Mouse (Mus musculus): ENCODE results near the gene Slpi. TPM values are rescaled to one million over a fixed set of nuclear protein-coding genes. Genes with fewer than 3 reads are reported as not detected.

Gene Slpi
- polyA plus RNA-seq, 1 experiment: 2.8 TPM

DNA sequence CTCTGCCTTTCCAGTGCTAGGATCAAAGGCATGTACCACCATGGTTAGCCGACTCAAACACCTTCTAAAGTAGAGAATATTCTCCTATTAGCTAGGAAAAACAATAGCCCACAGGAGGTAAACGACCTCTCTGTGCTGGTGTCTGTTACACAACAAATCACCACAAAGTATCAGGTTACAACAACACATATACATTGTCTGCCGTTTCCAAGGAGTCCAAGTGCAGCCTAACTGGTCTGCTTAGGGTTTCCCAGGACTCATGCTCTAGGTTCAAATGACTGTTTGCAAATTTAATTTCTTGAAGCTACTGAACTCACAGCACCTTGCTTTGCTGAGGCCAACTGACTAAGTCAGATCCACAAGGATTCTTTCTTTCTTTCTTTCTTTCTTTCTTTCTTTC is 30.6 kb upstream of the Slpi start:
- no peak for TF ChIP-seq CTCF (IDR thresholded peaks at IDR 0.05; ENCODE audit: control insufficient read depth, insufficient read depth, insufficient replicate concordance, low read depth, low read length)
- no peak for TF ChIP-seq POLR2A (IDR thresholded peaks at IDR 0.05; ENCODE audit: control insufficient read depth, low read depth, low read length)
- Histone ChIP-seq H3K4me1 (ENCODE audit: control insufficient read depth, insufficient read depth, low read length) (no peaks in the 10 kb centered on the region), H3K4me3 (ENCODE audit: control insufficient read depth, low read depth, low read length) (no peak overlapping the region), H3K27ac (ENCODE audit: control insufficient read depth, insufficient read depth, low read depth, low read length) (no peak overlapping the region), H3K36me3 (ENCODE audit: control insufficient read depth, insufficient read depth, low read length) (no peaks in the 10 kb centered on the region), H3K27me3 (ENCODE audit: control insufficient read depth, insufficient read depth, low read length) (no peaks in the 10 kb centered on the region)

DNA sequence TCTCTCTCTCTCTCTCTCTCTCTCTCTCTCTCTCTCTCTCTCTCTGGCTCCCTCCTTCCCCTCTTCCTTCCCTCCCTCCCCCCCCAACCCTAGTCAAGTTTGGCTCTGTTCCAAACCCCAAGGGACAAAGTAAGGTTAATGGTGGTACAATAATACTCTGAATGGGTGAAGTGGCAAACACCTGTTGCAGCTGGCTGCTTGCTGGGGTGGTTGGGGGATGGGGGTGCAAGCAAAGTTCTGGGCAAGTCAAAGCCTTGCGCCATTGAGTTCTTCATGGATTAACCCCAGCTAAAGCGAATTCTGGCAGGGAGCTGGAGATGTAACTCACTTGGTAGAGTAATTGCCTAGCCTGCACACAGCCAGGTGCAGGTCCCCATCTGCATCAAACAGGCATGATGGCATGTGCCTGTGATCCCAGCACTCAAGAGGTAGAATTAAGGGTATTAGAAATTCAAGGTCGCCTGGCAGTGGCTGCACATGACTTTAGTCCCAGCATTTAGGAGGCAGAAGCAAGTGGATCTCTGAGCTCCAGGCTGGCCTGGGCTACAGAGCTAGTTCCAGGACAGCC is 29.5 kb upstream of the Slpi start:
- TF ChIP-seq CTCF (IDR thresholded peaks at IDR 0.05; ENCODE audit: control insufficient read depth, insufficient read depth, insufficient replicate concordance, low read depth, low read length) (no peak), POLR2A (IDR thresholded peaks at IDR 0.05; ENCODE audit: control insufficient read depth, low read depth, low read length) (no peak)
- Histone ChIP-seq H3K36me3 (ENCODE audit: control insufficient read depth, insufficient read depth, low read length) (no peaks in the 10 kb centered on the region), H3K27me3 (ENCODE audit: control insufficient read depth, insufficient read depth, low read length) (no peaks in the 10 kb centered on the region), H3K4me3 (ENCODE audit: control insufficient read depth, low read depth, low read length) (no peak overlapping the region), H3K27ac (ENCODE audit: control insufficient read depth, insufficient read depth, low read depth, low read length) (no peak overlapping the region), H3K4me1 (ENCODE audit: control insufficient read depth, insufficient read depth, low read length) (peaks cover 6% of the 10 kb centered on the region)

- no peaks in the 10 kb centered on the region for H3K36me3 ChIP-seq (ENCODE audit: control insufficient read depth, insufficient read depth, low read length)
- no peak overlapping the region for H3K27ac ChIP-seq (ENCODE audit: control insufficient read depth, insufficient read depth, low read depth, low read length)
- no peak overlapping the region for H3K4me3 ChIP-seq (ENCODE audit: control insufficient read depth, low read depth, low read length)
- no peaks in the 10 kb centered on the region for H3K27me3 ChIP-seq (ENCODE audit: control insufficient read depth, insufficient read depth, low read length)
- no peak for TF ChIP-seq POLR2A (IDR thresholded peaks at IDR 0.05; ENCODE audit: control insufficient read depth, low read depth, low read length)
- TF ChIP-seq CTCF (IDR thresholded peaks at IDR 0.05; ENCODE audit: control insufficient read depth, insufficient read depth, insufficient replicate concordance, low read depth, low read length): peak; percentile 12; the same call in 1 of the 2 replicates
- peaks cover 6% of the 10 kb centered on the region for H3K4me1 ChIP-seq (ENCODE audit: control insufficient read depth, insufficient read depth, low read length)
Observed at GRCm38 (mm10) chr2:164417198-164417597, 28.3 kb upstream of the Slpi start.

- Histone ChIP-seq H3K27me3 (ENCODE audit: control insufficient read depth, insufficient read depth, low read length) (no peaks in the 10 kb centered on the region), H3K4me3 (ENCODE audit: control insufficient read depth, low read depth, low read length) (no peak overlapping the region), H3K27ac (ENCODE audit: control insufficient read depth, insufficient read depth, low read depth, low read length) (no peak overlapping the region), H3K36me3 (ENCODE audit: control insufficient read depth, insufficient read depth, low read length) (no peaks in the 10 kb centered on the region), H3K4me1 (ENCODE audit: control insufficient read depth, insufficient read depth, low read length) (peaks cover 6% of the 10 kb centered on the region)
- TF ChIP-seq CTCF (IDR thresholded peaks at IDR 0.05; ENCODE audit: control insufficient read depth, insufficient read depth, insufficient replicate concordance, low read depth, low read length) (no peak), POLR2A (IDR thresholded peaks at IDR 0.05; ENCODE audit: control insufficient read depth, low read depth, low read length) (no peak)
Observed at GRCm38 (mm10) chr2:164414581-164414980, 25.7 kb upstream of the Slpi start.

- TF ChIP-seq POLR2A (IDR thresholded peaks at IDR 0.05; ENCODE audit: control insufficient read depth, low read depth, low read length) (no peak), CTCF (IDR thresholded peaks at IDR 0.05; ENCODE audit: control insufficient read depth, insufficient read depth, insufficient replicate concordance, low read depth, low read length) (no peak)
- no peak overlapping the region for H3K27ac ChIP-seq (ENCODE audit: control insufficient read depth, insufficient read depth, low read depth, low read length)
- no peaks in the 10 kb centered on the region for H3K27me3 ChIP-seq (ENCODE audit: control insufficient read depth, insufficient read depth, low read length)
- no peaks in the 10 kb centered on the region for H3K36me3 ChIP-seq (ENCODE audit: control insufficient read depth, insufficient read depth, low read length)
- peaks cover 6% of the 10 kb centered on the region for H3K4me1 ChIP-seq (ENCODE audit: control insufficient read depth, insufficient read depth, low read length)
- no peak overlapping the region for H3K4me3 ChIP-seq (ENCODE audit: control insufficient read depth, low read depth, low read length)
Observed at GRCm38 (mm10) chr2:164414167-164414566, 25.3 kb upstream of the Slpi start.

DNA sequence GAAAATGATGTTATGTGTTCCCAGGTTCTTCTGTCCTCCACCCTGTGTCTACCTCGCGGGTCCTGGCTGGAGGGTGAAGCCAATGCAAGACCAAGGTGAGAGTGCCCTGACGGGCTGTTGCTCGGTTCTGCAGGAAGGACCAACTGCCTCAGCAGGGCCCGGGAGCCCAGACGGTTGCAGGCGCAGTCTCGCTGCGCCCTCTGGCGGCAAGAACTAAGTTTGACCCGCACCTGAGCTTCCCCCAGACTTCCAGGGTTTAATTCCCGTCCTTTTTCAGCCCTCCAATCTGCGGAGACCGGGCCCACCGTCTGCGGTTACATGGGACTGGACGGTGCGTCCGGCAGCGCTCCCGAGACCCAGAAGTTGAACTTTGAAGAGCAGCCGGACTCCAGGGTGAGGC is 18.8 kb upstream of the Slpi start:
- Histone ChIP-seq H3K27me3 (ENCODE audit: control insufficient read depth, insufficient read depth, low read length) (no peaks in the 10 kb centered on the region), H3K27ac (ENCODE audit: control insufficient read depth, insufficient read depth, low read depth, low read length) (no peak overlapping the region), H3K36me3 (ENCODE audit: control insufficient read depth, insufficient read depth, low read length) (no peaks in the 10 kb centered on the region), H3K4me1 (ENCODE audit: control insufficient read depth, insufficient read depth, low read length) (peaks cover 7% of the 10 kb centered on the region), H3K4me3 (ENCODE audit: control insufficient read depth, low read depth, low read length) (no peak overlapping the region; the same call in 1 of the 2 replicates)
- 0 out of 2 replicates have a peak, but pooled peaks have one; percentile 12 for TF ChIP-seq POLR2A (IDR thresholded peaks at IDR 0.05; ENCODE audit: control insufficient read depth, low read depth, low read length)
- TF ChIP-seq CTCF (IDR thresholded peaks at IDR 0.05; ENCODE audit: control insufficient read depth, insufficient read depth, insufficient replicate concordance, low read depth, low read length): peak; percentile 85

- H3K4me3 ChIP-seq (ENCODE audit: control insufficient read depth, low read depth, low read length): no peak overlapping the region
- peaks cover 14% of the 10 kb centered on the region for H3K4me1 ChIP-seq (ENCODE audit: control insufficient read depth, insufficient read depth, low read length)
- TF ChIP-seq POLR2A (IDR thresholded peaks at IDR 0.05; ENCODE audit: control insufficient read depth, low read depth, low read length) (no peak), CTCF (IDR thresholded peaks at IDR 0.05; ENCODE audit: control insufficient read depth, insufficient read depth, insufficient replicate concordance, low read depth, low read length) (no peak)
- H3K27me3 ChIP-seq (ENCODE audit: control insufficient read depth, insufficient read depth, low read length): no peaks in the 10 kb centered on the region
- no peak overlapping the region for H3K27ac ChIP-seq (ENCODE audit: control insufficient read depth, insufficient read depth, low read depth, low read length)
- H3K36me3 ChIP-seq (ENCODE audit: control insufficient read depth, insufficient read depth, low read length): no peaks in the 10 kb centered on the region
Observed at GRCm38 (mm10) chr2:164405519-164405918, 16.6 kb upstream of the Slpi start.

Measured in testis, adult 2 months (tissue).